Mouse (Mus musculus) heart, adult 18-20 months (tissue): Measurements from ENCODE around the gene Tesc. TPM values are rescaled to one million over a fixed set of nuclear protein-coding genes. Genes with fewer than 3 reads are reported as not detected.

Experiments used
- DNase-seq, 2 experiments: peaks; one replicate each; pipeline ENCODE4 v3.0.0; 2021 to 2022; ENCODE audit warnings: mixed read lengths in 1 of 2
- long read RNA-seq, 2 experiments: library from polyadenylated mRNA; stranded (forward); transcript quantifications; one replicate each; pipeline ENCODE4 v2.0.0; 2021
- total RNA-seq, 2 experiments: library from RNA; stranded (reverse); gene quantifications; 2 replicates each; pipeline ENCODE4 v1.2.3; 2021

Gene Tesc
- 100 to 1,000 TPM; 183 to 211 TPM for total RNA-seq
- long read RNA-seq, experiment 1, transcript Tesc-203 (7 exons, 994 nt), result minor isoform, 8 of 199 reads
- long read RNA-seq, experiment 1, transcript Tesc-202 (8 exons, 981 nt), result minor isoform, 31 of 199 reads
- long read RNA-seq, experiment 1, transcript Tesc-201 (8 exons, 1,031 nt), result major isoform, 134 of 199 reads
- long read RNA-seq, experiment 1, partial matches to known transcripts, result 19 of 199 reads
- long read RNA-seq, experiment 1, other reads (novel, unspliced or antisense), result 7 of 199 reads
- long read RNA-seq, experiment 2, transcript Tesc-202 (8 exons, 981 nt), result minor isoform, 26 of 127 reads
- long read RNA-seq, experiment 2, transcript Tesc-201 (8 exons, 1,031 nt), result major isoform, 69 of 127 reads
- long read RNA-seq, experiment 2, partial matches to known transcripts, result 28 of 127 reads
- long read RNA-seq, experiment 2, other reads (novel, unspliced or antisense), result 2 of 127 reads

DNA sequence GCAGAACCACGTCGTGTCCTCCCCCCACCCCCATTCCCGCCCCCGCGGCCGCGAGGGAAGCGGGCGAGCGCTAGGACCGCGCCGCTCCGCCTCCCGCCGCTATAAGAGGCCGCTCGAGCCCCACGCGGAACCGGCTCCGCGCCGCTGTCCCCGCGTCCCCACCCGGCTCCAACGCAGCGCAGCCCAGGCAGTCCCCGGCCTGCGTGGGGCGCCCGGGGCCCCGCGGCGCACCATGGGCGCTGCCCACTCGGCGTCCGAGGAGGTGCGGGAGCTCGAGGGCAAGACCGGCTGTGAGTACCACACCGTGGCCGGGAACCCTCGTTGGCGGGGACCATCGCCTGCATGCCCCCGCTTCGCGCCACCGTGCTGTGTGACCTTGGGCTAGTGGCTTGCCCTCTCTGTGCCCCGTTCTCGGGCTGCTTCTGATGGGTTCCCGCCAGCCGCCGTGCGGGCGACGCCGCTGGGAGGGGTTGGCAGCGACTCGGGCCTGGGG is at the start of gene Tesc:
Tesc (plus strand) TSS at position 46 of the 493 bp plus-strand sequence.
- DNase-seq, result peak in 1 of 2 experiments; percentile 44

DNA sequence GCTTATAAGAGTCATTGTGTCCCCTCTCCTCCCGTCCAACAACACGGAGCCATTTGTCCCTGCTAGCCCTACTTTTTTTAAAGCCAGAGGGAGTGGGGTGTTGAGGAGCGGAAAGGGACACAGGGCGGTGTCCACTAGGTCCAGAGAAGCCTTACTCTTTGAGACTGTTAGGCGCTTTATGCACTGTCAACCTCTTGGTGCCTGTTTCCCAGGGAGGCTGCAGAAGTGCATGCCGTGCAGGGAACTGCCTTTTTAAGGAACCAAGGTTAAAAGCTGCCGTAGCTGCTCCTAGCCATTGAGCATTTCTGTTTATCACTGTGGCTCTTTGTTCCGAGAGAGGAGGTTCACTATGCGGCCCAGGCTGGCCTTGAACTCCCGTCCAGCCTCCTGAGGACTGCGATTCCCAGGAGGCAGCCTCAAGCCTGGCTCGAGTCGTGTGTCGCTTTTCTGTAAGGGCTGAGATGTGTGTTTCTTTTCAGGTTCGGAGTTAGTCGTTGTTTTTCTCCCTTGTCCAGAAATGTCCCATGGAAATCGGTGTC is 49.3 kb upstream of the Tesc start:
- DNase-seq, result no peak

DNA sequence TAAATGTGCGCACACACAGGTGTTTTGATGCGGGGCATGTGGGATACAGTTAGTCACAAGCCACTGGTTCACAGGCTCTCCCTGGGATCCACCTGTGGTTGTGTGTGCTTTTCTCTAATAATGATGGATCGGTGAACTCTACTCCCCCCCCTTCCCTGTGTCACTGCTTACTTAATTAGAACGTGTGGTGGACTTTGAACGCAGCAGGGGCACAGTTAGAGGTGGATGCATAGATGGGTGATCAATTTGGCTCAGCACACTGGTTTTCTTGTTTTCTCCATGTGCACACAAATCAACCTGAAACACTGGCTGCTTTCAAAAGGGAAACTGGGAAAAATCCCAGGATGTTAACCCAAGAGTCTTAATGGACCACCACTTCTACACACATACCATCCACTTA is 48.5 kb upstream of the Tesc start:
- no peak for DNase-seq

DNA sequence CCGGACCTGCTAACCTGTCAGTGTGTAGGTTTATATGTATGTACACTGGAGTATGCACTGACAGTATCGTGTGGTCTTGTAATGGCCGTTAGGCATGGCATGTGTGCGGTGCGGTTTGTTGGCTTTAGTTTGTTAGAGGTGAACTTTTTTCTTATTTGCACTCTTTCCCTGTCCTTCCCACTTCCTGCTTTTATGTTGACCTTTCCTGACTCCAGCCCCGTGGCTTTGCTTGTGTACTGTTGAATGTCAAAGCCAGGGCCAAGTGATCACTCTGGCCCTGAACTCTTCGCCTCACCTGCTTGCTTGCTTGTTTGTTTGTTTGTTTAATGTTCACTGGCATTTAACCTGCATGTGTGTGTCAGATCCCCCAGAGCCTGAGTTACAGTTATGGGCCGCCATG is 46.6 kb upstream of the Tesc start:
- DNase-seq, result no peak

DNA sequence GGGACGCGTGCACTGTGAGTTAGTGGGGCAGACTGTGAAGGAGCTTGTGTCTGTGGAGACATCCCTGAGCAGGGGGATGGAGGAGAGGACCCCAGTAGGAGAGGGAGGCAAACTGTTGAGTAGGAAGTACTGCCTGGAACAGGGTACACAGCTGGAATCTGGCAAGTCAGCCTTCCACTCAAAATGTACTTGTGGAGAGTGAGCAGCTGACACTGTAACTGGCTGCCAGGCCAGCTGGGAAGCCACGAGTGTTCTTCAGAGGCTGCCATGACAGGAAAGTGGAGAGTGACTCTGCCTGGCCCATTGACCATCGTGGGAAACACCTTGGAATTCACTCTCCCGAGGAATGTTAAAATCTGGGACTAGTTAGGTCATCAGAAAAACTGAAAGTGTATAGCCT is 45.6 kb upstream of the Tesc start:
- DNase-seq, result no peak

DNA sequence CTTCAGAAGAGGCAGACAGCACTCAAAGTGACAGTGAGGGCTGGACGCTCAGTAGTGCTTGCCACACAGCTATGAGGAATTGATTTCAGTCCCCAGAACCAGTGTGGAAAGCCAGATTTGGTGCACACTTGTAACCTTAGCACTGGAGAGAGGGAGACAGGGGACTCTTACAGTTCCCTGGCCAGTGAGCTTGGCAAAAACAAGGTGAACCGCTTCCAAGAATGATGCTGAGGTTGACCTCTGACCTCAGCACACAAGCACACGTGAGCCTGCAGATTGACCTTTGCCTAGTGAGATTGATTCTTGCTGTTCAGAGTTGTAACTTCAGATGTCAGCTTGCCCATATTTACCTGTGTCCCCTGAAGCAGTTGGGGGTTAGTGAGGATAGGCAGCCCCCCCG is 41.2 kb upstream of the Tesc start:
- no peak for DNase-seq

DNA sequence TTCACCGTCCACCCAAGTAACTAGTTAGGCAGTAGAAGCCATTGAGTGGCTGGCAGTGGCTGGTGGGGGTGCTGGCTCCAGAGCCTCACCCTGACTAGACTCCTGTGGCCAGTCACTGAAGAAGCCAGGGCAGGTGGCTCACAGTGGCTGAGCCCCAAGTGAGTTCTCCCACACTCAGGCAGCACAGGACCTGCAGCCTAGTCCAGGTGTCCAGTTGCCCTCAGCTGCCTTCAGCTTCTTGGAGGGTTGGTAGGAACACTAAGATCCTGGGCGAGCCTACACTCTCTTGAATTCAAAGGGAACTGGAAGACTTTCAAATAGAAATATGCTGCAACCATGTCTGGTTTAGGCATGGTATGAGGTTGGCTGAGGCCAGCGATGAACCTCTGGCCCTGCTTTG is 39.7 kb upstream of the Tesc start:
- DNase-seq, result no peak

DNA sequence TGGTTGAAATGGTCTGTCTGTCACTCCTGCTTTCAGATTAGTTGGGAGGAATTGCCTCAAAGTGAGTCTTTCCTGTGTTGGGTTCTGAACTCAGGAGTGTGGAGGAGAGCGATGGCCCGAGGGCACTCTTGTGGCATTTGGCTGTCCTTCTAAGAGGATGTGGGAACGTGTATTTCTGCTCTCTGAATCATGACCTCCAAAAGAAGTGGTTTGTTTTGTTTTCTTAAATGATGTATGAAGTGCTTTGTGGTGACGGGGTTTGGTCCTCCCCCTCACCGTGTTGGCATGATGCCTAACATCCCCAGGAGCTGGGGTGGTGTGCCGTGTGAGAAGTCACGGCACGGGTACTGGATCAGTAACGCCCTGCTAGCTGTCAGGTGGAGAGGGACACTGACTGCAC is 39.2 kb upstream of the Tesc start:
- no peak for DNase-seq

DNA sequence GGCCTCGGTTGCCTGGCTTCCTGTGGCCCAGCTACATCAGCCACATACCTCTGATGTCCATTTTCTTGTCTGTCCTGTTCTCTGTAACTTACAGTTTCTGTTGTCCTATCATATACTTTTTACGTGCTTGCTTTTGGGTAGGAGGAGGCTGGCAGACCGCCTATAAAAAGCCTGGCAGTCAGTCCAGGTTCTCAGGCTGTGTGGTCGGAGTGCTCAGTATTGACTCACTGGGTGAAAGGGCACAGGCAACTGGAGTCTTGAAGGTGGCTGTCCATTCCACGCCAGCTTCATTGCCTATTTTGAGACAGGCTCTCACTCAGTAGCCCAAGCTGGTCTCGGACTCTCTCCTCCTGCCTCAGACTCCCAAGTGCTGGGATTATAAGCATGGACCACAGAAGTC is 37.8 kb upstream of the Tesc start:
- DNase-seq, result peak; percentile 60 to 82

DNA sequence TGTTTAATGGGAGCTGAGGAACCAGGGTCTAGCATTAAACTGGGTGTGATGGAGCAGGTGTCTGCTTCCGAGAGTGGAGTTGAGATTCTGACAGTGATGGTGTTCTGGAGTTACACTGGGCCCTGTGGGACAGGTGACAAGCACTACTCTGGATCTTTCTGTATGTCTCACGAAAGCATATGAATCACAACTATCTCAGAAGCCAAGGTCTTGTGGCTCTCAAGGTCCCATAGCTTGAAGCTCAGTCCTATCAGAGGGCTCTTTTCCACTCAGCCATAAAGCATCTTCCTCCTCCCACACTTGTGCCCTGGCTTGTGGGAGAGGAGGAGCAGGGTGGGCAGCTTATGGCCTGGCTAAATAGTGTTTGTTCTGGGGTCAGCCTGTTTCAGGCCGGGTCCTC is 36.6 kb upstream of the Tesc start:
- DNase-seq, result no peak

DNA sequence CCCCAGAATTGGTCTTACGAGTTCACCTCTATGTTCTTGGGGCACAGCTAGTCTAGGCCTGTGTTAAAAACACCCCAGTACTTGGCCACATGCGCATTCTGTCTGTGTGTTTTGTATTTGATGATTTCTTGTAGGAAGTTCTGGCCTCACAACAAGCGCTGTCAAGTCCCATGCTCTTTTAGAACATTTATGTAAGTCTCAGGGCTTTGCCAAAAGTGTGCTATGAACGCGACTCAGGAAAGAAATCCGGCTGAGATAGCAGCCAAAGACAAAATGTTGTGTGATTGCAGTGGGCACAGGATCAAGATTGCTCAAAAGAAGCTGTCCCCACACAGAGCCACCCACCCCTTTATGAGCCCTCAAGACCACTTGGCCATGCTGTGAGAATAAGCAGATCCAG is 34.0 kb upstream of the Tesc start:
- DNase-seq, result peak in 1 of 2 experiments; percentile 26

DNA sequence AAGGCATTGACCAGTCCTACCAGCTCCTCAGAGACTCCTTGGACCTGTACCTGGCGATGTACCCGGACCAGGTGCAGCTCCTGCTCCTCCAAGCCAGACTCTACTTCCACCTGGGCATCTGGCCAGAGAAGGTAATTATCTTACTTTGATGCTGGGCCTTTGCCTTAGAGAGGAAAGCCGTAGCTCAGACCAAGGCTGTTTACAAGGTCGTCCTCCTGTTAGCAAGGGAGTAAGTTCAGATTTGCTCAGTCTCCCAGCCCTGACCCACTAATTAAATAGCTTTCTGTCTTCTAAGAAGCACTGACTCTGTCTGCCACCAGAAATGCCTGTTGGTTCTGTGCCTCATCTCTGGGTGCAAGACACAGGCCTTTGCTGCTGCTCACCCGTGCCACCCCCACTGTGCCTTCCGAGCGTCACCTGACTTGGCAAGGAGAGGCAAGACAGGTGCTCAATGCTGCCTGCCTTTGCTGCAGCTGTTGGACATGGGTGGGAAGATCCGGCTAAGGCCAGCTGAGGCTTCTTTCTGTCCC is 32.1 kb upstream of the Tesc start:
- no peak for DNase-seq

DNA sequence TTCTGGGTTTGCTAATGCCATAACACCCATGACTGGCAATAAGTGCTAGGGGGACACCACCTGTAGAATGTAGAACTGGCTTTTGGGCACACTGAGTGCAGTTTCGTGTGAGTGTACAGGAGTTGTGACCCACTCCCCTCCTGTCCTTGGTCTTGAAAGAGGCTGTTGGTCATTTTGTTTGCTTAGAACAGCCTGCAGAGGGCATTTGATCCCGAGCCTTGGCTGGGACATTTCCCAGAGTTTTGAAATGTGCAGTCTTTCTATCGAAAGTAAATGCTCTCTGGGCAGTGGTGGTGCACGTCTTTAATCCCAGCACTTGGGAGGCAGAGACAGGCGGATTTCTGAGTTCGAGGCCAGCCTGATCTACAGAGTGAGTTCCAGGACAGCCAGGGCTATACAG is 31.6 kb upstream of the Tesc start:
- DNase-seq, result no peak

DNA sequence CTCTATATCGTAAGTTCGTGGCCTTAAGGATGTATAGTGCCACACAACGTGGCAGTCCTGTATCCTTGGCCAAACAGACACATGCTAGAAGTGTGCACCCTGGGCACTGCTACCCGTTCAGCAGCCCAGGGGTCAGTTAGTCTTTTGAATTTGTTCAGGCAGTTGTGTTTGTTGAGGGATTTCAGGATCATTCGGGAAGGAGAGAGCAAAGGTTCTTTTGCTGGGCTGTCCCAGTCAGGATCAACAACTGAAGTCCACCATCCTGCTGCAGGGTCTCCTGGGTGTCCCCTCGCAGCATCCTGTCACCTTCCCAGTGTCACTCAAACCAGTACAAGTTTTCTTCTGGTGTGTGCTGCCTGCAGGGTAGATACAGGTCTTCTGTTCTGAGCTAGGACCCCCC is 31.0 kb upstream of the Tesc start:
- DNase-seq, result no peak

DNA sequence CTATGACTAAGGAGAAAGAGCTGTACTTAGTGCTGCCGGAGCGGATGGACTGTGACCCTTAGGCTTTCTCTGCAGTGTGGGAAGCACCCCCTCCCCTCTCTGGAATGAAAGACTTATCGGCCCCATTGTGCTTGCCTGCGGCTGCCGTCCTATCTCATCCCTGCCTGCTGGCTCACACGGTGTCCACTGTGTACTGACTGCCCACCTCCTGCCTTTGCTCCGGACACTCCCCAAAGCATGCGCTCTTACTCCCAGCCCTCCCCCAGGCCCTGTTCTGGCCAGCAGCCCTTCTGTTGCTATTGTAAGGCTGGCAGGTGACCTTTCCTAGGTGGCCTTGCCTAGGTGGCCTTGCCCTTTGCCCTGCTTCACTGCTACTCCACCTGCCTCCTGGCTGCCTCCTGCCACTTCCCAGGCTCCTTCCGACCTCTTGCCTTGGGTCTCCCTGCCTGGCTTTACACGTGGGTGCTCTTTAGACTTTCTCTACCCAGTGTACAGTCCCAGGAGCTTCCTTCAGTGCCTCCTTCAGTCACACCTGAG is 30.0 kb upstream of the Tesc start:
- peak; percentile 36 to 67 for DNase-seq

DNA sequence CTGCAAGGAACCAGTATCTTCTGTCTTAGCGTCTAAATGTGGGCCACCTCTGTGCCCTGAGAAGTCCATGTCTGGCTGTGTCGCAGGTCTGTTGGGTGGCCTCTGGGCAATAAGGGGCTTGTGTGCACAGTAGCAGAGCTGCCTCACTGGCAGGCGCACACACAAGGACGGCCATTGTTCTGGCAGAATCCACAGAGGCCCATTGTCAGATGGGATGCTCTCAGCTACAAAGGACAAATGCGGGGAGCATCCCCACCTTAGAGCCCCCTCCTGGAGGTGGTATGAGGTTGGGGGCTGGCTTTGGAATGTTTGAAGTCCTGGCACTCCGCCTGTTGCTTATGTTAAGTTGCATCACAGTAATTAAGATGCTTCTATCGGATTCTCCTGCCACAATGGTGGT is 28.5 kb upstream of the Tesc start:
- DNase-seq, result no peak

DNA sequence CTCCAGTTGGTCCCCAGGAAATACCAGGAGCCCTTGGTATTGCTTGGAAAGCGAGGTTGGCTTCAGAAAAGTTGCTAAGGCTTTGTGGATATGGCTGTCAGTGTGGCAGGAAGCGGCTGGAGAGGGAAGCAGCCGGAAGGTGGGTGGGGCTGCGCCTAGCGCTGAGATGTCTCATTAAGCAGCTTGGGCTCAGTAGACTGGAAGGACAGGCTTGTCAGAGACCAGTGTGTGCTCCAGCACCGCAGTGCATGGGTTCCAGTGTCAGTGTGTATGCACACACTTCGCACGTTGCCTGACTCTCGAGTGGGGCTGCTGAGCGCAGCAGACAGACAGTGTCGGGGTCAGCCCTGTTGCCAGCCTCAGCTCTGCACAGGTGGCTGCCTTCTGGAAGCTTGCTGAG is 28.0 kb upstream of the Tesc start:
- DNase-seq, result no peak

DNA sequence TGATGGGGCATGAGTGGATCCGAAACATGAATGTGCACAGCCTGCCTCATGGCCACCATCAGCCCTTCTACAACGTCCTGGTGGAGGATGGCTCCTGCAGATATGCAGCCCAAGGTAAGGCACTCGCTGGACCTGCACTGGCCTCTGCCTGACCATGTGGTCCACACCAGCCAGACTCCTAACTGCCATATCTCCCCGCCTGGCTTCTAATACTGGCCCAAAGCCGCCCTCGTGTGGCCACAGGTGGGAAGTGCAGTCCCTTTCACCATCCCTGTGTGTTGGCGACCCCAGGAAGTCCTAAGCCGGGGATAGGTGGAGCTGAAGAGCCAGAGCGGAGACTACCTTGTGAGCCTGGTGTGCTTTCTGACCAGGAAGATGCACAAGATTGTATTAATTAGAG is 25.5 kb upstream of the Tesc start:
- DNase-seq, result peak; percentile 58 to 85

DNA sequence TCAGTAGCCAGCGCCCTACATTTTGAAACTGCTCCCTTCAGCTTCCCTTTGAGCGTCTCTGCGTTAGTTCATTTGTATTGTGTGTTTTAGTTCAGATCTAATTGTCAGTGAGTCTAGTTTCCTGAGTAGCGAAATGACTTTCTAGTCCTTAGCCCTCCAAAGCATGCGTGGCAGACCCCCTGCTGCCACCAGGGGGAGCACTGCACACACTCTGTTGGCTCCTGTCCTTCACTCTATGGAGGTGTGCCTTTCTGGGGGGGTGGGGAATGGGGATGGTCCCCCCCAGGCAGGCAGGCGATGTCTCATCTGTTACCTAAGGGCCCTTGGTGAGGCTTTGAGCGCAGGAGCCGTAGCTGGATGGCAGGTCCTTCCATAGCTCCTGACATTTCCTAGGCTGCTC is 22.9 kb upstream of the Tesc start:
- peak; percentile 39 to 74 for DNase-seq

DNA sequence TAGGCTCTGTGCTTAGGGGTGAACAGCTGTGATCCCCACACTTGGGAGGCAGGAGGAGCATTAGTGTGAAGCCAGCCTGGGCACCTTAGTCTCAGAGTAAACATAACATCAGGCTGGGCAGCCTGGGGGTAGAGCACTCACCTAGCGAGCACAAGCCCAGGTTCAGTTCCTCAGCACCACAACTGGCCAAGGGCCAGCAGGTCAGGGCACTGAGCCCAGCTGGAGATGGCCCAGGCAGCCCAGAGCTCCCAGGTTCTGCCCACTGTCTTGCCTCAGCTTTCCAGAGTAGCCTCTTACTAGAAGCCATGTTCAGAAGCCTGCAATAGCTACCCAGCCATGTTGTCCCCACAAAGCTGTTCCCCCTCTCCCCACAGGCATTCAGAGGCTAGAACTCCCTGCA is 21.8 kb upstream of the Tesc start:
- peak in 1 of 2 experiments; percentile 34 for DNase-seq

DNA sequence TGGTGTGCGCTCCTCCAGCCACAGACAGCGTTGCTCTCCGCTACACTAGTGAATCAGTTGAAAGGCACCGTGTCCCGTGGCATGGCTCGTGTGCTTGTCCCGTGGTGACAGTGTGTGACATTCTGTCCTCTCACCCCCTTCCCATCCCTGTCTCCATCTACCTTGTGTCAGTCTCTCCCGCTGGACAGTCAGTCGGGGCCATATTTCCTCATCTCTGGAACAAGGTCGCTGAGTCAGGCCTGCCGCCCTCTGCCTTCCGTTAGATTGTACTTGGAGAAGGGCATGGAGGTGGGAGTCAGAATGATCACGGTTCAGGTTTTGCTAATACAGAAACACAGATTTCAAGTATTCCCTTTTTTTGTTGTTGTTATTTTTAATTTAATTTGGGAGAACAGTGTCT is 19.2 kb upstream of the Tesc start:
- no peak for DNase-seq

DNA sequence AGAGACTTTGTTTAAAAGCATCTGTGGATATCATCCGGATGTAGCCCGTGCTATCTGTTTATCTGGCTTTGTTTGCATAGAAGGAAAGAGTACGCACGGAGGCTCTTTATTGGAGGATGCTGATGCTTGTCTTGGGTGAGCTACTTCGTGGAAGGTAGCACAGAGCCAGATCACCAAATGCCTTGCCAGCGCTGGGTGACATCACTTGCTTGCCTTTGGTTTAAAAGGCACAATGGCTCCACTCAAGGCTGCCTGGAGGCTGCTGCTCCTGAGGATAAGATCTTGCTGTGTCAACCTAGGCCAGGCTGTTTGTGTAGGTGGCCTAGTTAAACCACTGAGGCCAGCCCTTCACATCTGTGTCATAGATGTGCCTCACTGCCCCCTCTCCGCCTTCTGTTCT is 16.7 kb upstream of the Tesc start:
- no peak for DNase-seq

DNA sequence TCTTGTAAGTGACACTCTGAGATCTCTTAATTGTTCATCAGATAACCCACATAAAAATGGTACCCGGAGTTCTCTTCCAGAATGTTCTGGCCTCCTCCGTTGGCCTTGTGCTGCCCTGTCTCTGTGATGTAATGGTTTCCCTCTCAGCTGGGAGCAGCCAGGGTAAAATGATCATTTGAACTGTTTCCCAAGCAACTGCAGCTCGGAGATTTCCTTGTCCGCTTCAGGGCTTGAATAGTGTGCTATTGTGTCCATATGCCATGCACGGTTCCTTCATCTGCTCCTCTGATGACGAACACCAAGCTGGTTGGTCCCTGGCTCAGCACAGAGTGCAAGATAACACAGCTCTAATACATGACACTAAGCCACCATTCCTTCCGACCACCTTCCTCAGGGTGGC is 15.7 kb upstream of the Tesc start:
- DNase-seq, result no peak
